Mouse (Mus musculus) erythroblast, embryonic 14.5 days (primary cell): ENCODE results near the gene Mthfd2. TPM values are rescaled to one million over a fixed set of nuclear protein-coding genes. Genes with fewer than 3 reads are reported as not detected.

Experiments
- H3K27me3 ChIP-seq: 2 replicates; pipeline ENCODE4 v1.6.1; 2012; ENCODE audit warnings: inconsistent platforms; ENCODE audit not compliant: control insufficient read depth
- H3K36me3 ChIP-seq: 2 replicates; pipeline ENCODE4 v1.6.1; 2012; ENCODE audit warnings: mild to moderate bottlenecking, inconsistent platforms; ENCODE audit not compliant: control insufficient read depth
- H3K4me1 ChIP-seq: 2 replicates; pipeline ENCODE4 v1.6.1; 2012; ENCODE audit warnings: inconsistent platforms; ENCODE audit not compliant: control insufficient read depth
- H3K4me3 ChIP-seq: replicated peaks from 2 replicates; pipeline ENCODE3; 2012; ENCODE audit warnings: moderate library complexity, mild to moderate bottlenecking, inconsistent platforms
- H3K9me3 ChIP-seq: 2 replicates; pipeline ENCODE4 v1.6.1; 2012; ENCODE audit warnings: low read length, inconsistent platforms, mixed read lengths; ENCODE audit not compliant: control insufficient read depth
- GATA1 ChIP-seq: IDR thresholded peaks from 2 replicates; pipeline ENCODE4 v1.6.1; 2012; ENCODE audit warnings: low read length, inconsistent platforms, mixed read lengths
- TAL1 ChIP-seq: IDR thresholded peaks from 3 replicates; pipeline ENCODE4 v1.6.1; 2012; ENCODE audit warnings: low read length, inconsistent platforms, mixed read lengths
- polyA plus RNA-seq: library from polyadenylated mRNA; stranded (reverse); fragments of >175 nt; gene quantifications from 2 replicates; pipeline ENCODE4 v1.2.3, GENCODE M21; 2012

Gene Mthfd2
- polyA plus RNA-seq, 1 experiment = 6.1 TPM

DNA sequence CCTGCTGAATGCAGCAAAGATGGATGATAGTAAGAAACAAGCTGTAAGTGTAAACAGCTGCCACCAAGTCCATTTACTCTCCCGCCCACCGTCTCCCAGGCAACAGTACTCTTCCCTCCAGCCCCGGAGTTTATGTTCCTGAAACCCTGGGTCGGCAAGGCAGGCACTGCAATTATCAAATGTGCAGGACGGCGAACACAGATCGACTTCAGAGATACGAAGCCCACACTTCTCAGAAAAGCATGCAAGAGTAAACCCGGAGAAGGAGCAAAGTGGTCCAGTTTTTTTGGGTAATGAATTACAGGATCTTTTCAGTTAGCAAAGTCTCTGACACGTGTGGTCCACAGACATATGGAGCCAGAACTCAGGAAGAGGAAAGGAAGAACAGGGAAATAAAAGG lies 9.7 kb downstream of the Mthfd2 start:
- Histone ChIP-seq H3K36me3 (peaks cover 56% of the 10 kb centered on the region), H3K27me3 (no peaks in the 10 kb centered on the region), H3K4me1 (peaks cover 69% of the 10 kb centered on the region), H3K9me3 (no peaks in the 10 kb centered on the region), H3K4me3 (peak overlapping the region; percentile 79)
- TF ChIP-seq GATA1 (peak; percentile 74), TAL1 (no peak)

DNA sequence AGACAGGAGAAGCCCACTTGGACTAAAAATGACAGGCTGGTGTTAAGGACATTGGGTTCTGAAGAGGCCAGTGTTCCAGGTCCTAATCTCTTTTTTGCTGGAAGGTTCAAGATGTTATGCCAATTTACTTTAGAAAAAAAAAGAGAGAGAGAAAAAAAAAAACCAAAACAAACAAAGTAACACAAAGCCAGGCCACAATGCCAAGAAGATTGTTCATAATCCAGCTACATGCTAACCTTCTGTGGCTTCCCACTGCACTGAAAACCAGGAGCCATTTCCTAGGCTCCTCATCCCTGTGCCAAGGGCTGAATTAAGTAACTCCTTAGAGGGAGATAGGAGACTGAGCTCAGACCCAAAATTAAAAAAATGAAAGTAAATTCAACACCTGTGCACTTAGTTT lies 10.4 kb downstream of the Mthfd2 start:
- no peaks in the 10 kb centered on the region for H3K27me3 ChIP-seq
- peaks cover 75% of the 10 kb centered on the region for H3K4me1 ChIP-seq
- TF ChIP-seq TAL1 (no peak), GATA1 (no peak)
- H3K4me3 ChIP-seq = peak overlapping the region; percentile 79
- no peaks in the 10 kb centered on the region for H3K9me3 ChIP-seq
- H3K36me3 ChIP-seq = peaks cover 61% of the 10 kb centered on the region

DNA sequence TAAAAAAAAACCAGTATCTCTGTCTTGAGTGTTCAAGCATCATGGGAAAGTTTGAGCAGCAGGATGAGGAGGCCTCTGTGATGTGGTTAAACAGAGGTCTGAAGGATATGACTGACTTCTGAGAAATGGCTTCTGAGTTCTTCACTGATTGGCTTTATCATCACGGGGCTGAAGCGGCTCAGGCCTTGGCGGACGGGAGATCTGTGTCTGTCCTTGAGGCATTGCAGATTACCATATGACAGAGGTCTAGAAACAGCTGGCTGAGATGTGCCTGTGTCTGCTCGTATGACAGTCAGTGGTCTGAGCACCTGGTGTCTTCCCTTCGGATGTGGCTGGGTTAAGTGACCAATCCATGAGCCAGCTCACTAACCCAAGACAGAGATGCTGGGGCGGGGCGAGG lies 13.2 kb downstream of the Mthfd2 start:
- H3K36me3 ChIP-seq = peaks cover 83% of the 10 kb centered on the region
- no peaks in the 10 kb centered on the region for H3K9me3 ChIP-seq
- peaks cover 65% of the 10 kb centered on the region for H3K4me1 ChIP-seq
- no peaks in the 10 kb centered on the region for H3K27me3 ChIP-seq
- no peak for TF ChIP-seq GATA1
- TF ChIP-seq TAL1 = peak; percentile 38; the same call in 1 of the 3 replicates
- H3K4me3 ChIP-seq = peak overlapping the region; percentile 13

GRCm38 (mm10) chr6:83312021-83312420 lies 13.7 kb downstream of the Mthfd2 start:
- no peaks in the 10 kb centered on the region for H3K27me3 ChIP-seq
- peaks cover 64% of the 10 kb centered on the region for H3K4me1 ChIP-seq
- H3K4me3 ChIP-seq = no peak overlapping the region
- H3K36me3 ChIP-seq = peaks cover 88% of the 10 kb centered on the region
- no peak for TF ChIP-seq TAL1
- no peak for TF ChIP-seq GATA1
- no peaks in the 10 kb centered on the region for H3K9me3 ChIP-seq

GRCm38 (mm10) chr6:83311206-83311605 lies 14.5 kb downstream of the Mthfd2 start:
- Histone ChIP-seq H3K27me3 (no peaks in the 10 kb centered on the region), H3K9me3 (no peaks in the 10 kb centered on the region), H3K36me3 (peaks cover 96% of the 10 kb centered on the region), H3K4me3 (peak overlapping the region; percentile 21), H3K4me1 (peaks cover 57% of the 10 kb centered on the region)
- TF ChIP-seq GATA1 = no peak
- no peak for TF ChIP-seq TAL1

GRCm38 (mm10) chr6:83309017-83309416 lies 16.7 kb downstream of the Mthfd2 start:
- peaks cover 35% of the 10 kb centered on the region for H3K4me1 ChIP-seq
- H3K27me3 ChIP-seq = no peaks in the 10 kb centered on the region
- TF ChIP-seq TAL1 = no peak
- no peak for TF ChIP-seq GATA1
- no peak overlapping the region for H3K4me3 ChIP-seq
- no peaks in the 10 kb centered on the region for H3K9me3 ChIP-seq
- H3K36me3 ChIP-seq = peaks cover 100% of the 10 kb centered on the region

DNA sequence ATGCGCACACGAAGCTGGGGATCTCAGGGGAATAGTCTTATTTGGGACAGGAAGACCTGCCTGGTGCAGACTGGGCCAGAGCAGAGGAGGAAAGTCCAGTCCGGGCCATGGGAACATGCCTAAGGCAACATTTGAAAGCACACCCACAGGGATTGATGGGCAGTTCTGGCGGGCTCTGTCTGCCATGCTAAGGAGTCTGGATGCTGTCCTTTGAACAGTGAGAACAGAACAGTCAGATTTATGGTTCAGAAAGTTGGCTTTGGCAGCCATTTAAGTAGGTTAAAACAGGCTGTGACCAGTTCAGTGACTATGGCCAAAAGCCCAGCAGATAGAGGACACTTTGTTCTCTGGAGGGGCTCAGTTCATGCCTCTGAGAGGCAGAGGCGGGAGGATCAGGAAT lies 23.4 kb downstream of the Mthfd2 start:
- TF ChIP-seq TAL1 (no peak), GATA1 (no peak)

GRCm38 (mm10) chr6:83301294-83301693 lies 24.4 kb downstream of the Mthfd2 start:
- Histone ChIP-seq H3K36me3 (peaks cover 39% of the 10 kb centered on the region), H3K4me3 (no peak overlapping the region), H3K4me1 (peaks cover 2% of the 10 kb centered on the region), H3K27me3 (peaks cover 2% of the 10 kb centered on the region; the same call in 1 of the 2 replicates), H3K9me3 (no peaks in the 10 kb centered on the region)
- TF ChIP-seq TAL1 = no peak
- TF ChIP-seq GATA1 = no peak

More for the DNA sequence above, 23.4 kb downstream of the Mthfd2 start:
- Histone ChIP-seq H3K36me3 (peaks cover 49% of the 10 kb centered on the region), H3K27me3 (no peaks in the 10 kb centered on the region; the same call in 1 of the 2 replicates), H3K9me3 (no peaks in the 10 kb centered on the region), H3K4me1 (peaks cover 2% of the 10 kb centered on the region), H3K4me3 (no peak overlapping the region)

- H3K4me1 ChIP-seq = peaks cover 2% of the 10 kb centered on the region
- H3K27me3 ChIP-seq = peaks cover 2% of the 10 kb centered on the region; the same call in 1 of the 2 replicates
- H3K4me3 ChIP-seq = no peak overlapping the region
- no peak for TF ChIP-seq GATA1
- TF ChIP-seq TAL1 = no peak
- peaks cover 33% of the 10 kb centered on the region for H3K36me3 ChIP-seq
- no peaks in the 10 kb centered on the region for H3K9me3 ChIP-seq
Measured at GRCm38 (mm10) chr6:83300447-83301229, 25.1 kb downstream of the Mthfd2 start.
